Mouse (Mus musculus): ENCODE measurements at regions not wholly inside any gene's neighbourhood (a gene's known extent, or its start where the extent isn't known, plus 50 kb on each side); places are given as distances from the start of the nearest gene placed in this dataset.

GRCm38 (mm10) chr3:134605356-134605771 is 223.4 kb upstream of the Tacr3 start:
- DNase-seq (ENCODE audit: low spot score in 2 of 2): no peak

- DNase-seq (ENCODE audit: low spot score in 2 of 2): no peak
Measured at GRCm38 (mm10) chr3:134610244-134610643, 218.6 kb upstream of the Tacr3 start.

GRCm38 (mm10) chr3:134611516-134612297 is 217.1 kb upstream of the Tacr3 start:
- no peak for DNase-seq (ENCODE audit: low spot score in 2 of 2)

- no peak for DNase-seq (ENCODE audit: low spot score in 2 of 2)
Measured at GRCm38 (mm10) chr3:134612298-134612616, 216.6 kb upstream of the Tacr3 start.

- peak in 1 of 2 experiments; percentile 31 for DNase-seq (ENCODE audit: low spot score in 2 of 2)
Measured at GRCm38 (mm10) chr3:134629166-134630134, 199.4 kb upstream of the Tacr3 start.

GRCm38 (mm10) chr3:134630135-134630516 is 198.7 kb upstream of the Tacr3 start:
- no peak for DNase-seq (ENCODE audit: low spot score in 2 of 2)

GRCm38 (mm10) chr3:134648727-134649445 is 179.9 kb upstream of the Tacr3 start:
- DNase-seq (ENCODE audit: low spot score in 2 of 2): no peak

- peak in 1 of 2 experiments; percentile 11 for DNase-seq (ENCODE audit: low spot score in 2 of 2)
Measured at GRCm38 (mm10) chr3:134654051-134654450, 174.8 kb upstream of the Tacr3 start.

- DNase-seq (ENCODE audit: low spot score in 2 of 2): no peak
Measured at GRCm38 (mm10) chr3:134694893-134695292, 133.9 kb upstream of the Tacr3 start.

- DNase-seq (ENCODE audit: low spot score in 2 of 2): no peak
Measured at GRCm38 (mm10) chr3:134718620-134719019, 110.2 kb upstream of the Tacr3 start.

GRCm38 (mm10) chr3:134735684-134736083 is 93.1 kb upstream of the Tacr3 start:
- DNase-seq (ENCODE audit: low spot score in 2 of 2): no peak

GRCm38 (mm10) chr3:134761108-134761507 is 67.7 kb upstream of the Tacr3 start:
- DNase-seq (ENCODE audit: low spot score in 2 of 2): no peak

- no peak for DNase-seq (ENCODE audit: low spot score in 2 of 2)
Measured at GRCm38 (mm10) chr3:134763264-134763936, 65.4 kb upstream of the Tacr3 start.
